In the genomic region with DNA sequence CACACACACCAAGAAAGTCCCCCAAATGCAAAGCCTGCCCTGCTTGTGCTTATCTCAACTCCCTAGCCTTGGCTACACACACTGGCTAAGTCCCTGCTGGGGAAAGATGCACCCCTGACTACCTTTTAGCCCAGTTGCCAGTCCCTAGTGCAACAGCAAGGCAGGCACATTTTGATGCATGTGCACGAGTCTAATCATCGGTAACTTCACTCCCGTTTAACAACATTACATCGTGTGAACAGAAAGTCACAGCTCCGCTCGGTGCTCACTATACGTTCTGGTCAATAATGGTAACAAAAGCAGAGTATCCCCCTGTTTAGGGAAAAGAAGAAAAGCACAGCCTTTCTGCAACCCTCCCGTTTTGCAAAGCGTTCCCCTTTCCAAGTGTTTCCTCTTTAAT, we compare ENCODE assay signal across 8 mouse cellular contexts. TPM values are rescaled to one million over a fixed set of nuclear protein-coding genes. Genes with fewer than 3 reads are reported as not detected.
DNase-seq lines count a peak whose midpoint lies in the region; ATAC-seq lines count a peak whose summit lies in the region.

No protein-coding gene starts in this region.

- intact Hi-C loops in left cerebral cortex, postnatal 10 days (cut with DNase I): loop anchor here (5.0 to 10.0 kb wide), 3 partner anchors 283 to 529 kb away; no protein-coding TSS in a partner anchor

- H3K9ac ChIP-seq in lung, embryonic 16.5 days (ENCODE audit: low read length): peak overlapping the region; percentile 48; the same call in 1 of the 2 replicates
- H3K9ac ChIP-seq in limb, embryonic 12.5 days (replicated peaks): peak overlapping the region; percentile 63
- H3K9ac ChIP-seq in stomach, embryonic 14.5 days (replicated peaks; ENCODE audit: low read depth, low read length): no peak overlapping the region

- DNase-seq in cerebellum, adult 11 months: peak; percentile 24
- no peak for DNase-seq in cerebellum, adult 18-20 months
- DNase-seq in lung, postnatal 14 days: no peak
- DNase-seq in thymus, postnatal 10 days (ENCODE audit: low spot score in 2 of 2): no peak
- no peak for DNase-seq in left cerebral cortex, postnatal 10 days (ENCODE audit: extremely low spot score in 1 of 2, low spot score in 2 of 2)

- WGBS in lung, embryonic 16.5 days: 0% methylated on average over 9 of the region's 9 CpGs
- under 1% methylated on average over 9 of the region's 9 CpGs for WGBS in limb, embryonic 12.5 days
- 2% methylated on average over 9 of the region's 9 CpGs for WGBS in stomach, embryonic 14.5 days

- peak overlapping the region; percentile 68 for H3K4me2 ChIP-seq in lung, embryonic 16.5 days (ENCODE audit: low read depth, low read length)
- peak overlapping the region; percentile 79 for H3K4me2 ChIP-seq in limb, embryonic 12.5 days
- H3K4me2 ChIP-seq in stomach, embryonic 14.5 days (replicated peaks; ENCODE audit: low read depth, low read length): peak overlapping the region; percentile 71

- no peak for ATAC-seq in lung, embryonic 16.5 days (ENCODE audit: low read depth)
- no peak for ATAC-seq in limb, embryonic 12.5 days (ENCODE audit: insufficient number of reproducible peaks, insufficient read depth, low FRiP score, low TSS enrichment, low read depth)
- no peak for ATAC-seq in stomach, embryonic 14.5 days (ENCODE audit: insufficient number of reproducible peaks, insufficient read depth, low FRiP score, low read depth)

- H3K4me1 ChIP-seq in lung, embryonic 16.5 days (replicated peaks; ENCODE audit: control insufficient read depth, insufficient read depth, low read length): peaks cover 3% of the 10 kb centered on the region
- peaks cover 35% of the 10 kb centered on the region for H3K4me1 ChIP-seq in limb, embryonic 12.5 days (replicated peaks)
- no peaks in the 10 kb centered on the region for H3K4me1 ChIP-seq in stomach, embryonic 14.5 days (ENCODE audit: control insufficient read depth, insufficient read depth, low read length)

- peak overlapping the region; percentile 52 for H3K4me3 ChIP-seq in lung, embryonic 16.5 days (ENCODE audit: low read length)
- H3K4me3 ChIP-seq in limb, embryonic 12.5 days (replicated peaks): peak overlapping the region; percentile 62
- H3K4me3 ChIP-seq in stomach, embryonic 14.5 days (ENCODE audit: low read depth, low read length): peak overlapping the region; percentile 52

- H3K27ac ChIP-seq in lung, embryonic 16.5 days (ENCODE audit: low read length): no peak overlapping the region
- no peak overlapping the region for H3K27ac ChIP-seq in limb, embryonic 12.5 days
- H3K27ac ChIP-seq in stomach, embryonic 14.5 days (ENCODE audit: low read length): no peak overlapping the region

- H3K36me3 ChIP-seq in lung, embryonic 16.5 days (ENCODE audit: control insufficient read depth, insufficient read depth, low read length): no peaks in the 10 kb centered on the region
- no peaks in the 10 kb centered on the region for H3K36me3 ChIP-seq in limb, embryonic 12.5 days
- no peaks in the 10 kb centered on the region for H3K36me3 ChIP-seq in stomach, embryonic 14.5 days (ENCODE audit: control insufficient read depth, insufficient read depth, low read length)

- H3K9me3 ChIP-seq in lung, embryonic 16.5 days (ENCODE audit: control insufficient read depth, low read length): no peaks in the 10 kb centered on the region
- H3K9me3 ChIP-seq in limb, embryonic 12.5 days: no peaks in the 10 kb centered on the region
- H3K9me3 ChIP-seq in stomach, embryonic 14.5 days (ENCODE audit: control insufficient read depth, low read depth, low read length): no peaks in the 10 kb centered on the region

- H3K27me3 ChIP-seq in lung, embryonic 16.5 days (ENCODE audit: control insufficient read depth, insufficient read depth, low read depth, low read length): peaks cover 60% of the 10 kb centered on the region
- H3K27me3 ChIP-seq in limb, embryonic 12.5 days: peaks cover 74% of the 10 kb centered on the region
- H3K27me3 ChIP-seq in stomach, embryonic 14.5 days (ENCODE audit: control insufficient read depth, insufficient read depth, low read length): peaks cover 14% of the 10 kb centered on the region; the same call in 1 of the 2 replicates

RNA-seq across cellular contexts. Expression of a gene that starts 2.6 kb away (rescaled TPM):
- 1.2 and 1.5 TPM in 2 replicates for polyA plus RNA-seq in lung, embryonic 16.5 days (2015; fragmentation: Nextera tagmentation; extraction: Ambion mirVana)
- 7.8 and 10.5 TPM in 2 replicates for polyA plus RNA-seq in limb, embryonic 12.5 days (2016; fragmentation: Nextera tagmentation; extraction: Ambion mirVana)
- polyA plus RNA-seq in stomach, embryonic 14.5 days (2014; fragmentation: Nextera tagmentation; extraction: Ambion mirVana): 6.0 and 6.3 TPM in 2 replicates
- 10 to 100 TPM; 77.0 to 80.1 TPM for total RNA-seq in left cerebral cortex, postnatal 10 days (2021)
